ENCODE assay signal across 25 mouse cellular contexts in the genomic region with DNA sequence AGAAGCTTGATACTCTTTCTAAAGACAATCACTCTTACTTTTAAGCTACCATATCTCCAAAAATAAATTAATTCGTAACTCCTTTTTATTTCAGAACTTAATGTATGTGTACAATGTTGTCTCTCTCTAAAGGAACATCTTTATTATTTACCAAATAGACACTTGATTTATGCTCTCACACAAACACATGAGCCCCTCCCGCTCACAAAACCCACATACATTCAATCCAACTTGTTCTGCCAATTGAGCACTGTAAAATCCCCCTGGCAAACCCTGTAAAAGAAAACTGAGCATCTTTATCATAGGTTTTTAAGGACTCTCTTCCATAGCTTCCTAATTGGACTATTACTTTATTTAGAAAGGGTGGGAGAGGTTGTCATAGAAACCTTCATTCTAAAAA.
DNase-seq lines count a peak whose midpoint lies in the region; ATAC-seq lines count a peak whose summit lies in the region.
"Had no signal": no experiment of that assay in that cellular context is flagged by ENCODE, and none has a peak within 500 bp of the region (broad histone marks: within the 10 kb centered on the region; RNA-seq: fewer than 3 reads in every experiment).

No protein-coding gene starts in this region.

- no peak for DNase-seq in hindbrain, embryonic 10.5 days (ENCODE audit: low spot score)
- DNase-seq in neural tube, embryonic 10.5 days (ENCODE audit: extremely low spot score, low spot score): no peak
- DNase-seq in cerebellum, adult 8-10 months: no peak
- DNase-seq in layer of hippocampus, adult 18-20 months (ENCODE audit: low spot score in 2 of 2): no peak
- DNase-seq: adrenal gland, postnatal 14 days; cerebellum, adult 11-12 months; gastrocnemius, postnatal 10 days; heart, postnatal 10 days; kidney, adult 2 months; kidney, postnatal 36 days; left cerebral cortex, postnatal 4 days; lung, adult 18-20 months; lung, postnatal 4 days; right cerebral cortex, postnatal 14 days; thymus, postnatal 14 days had no signal

- H3K27ac ChIP-seq in hindbrain, embryonic 12.5 days: no peak overlapping the region
- H3K27ac ChIP-seq in hindbrain, embryonic 10.5 days: no peak overlapping the region
- no peak overlapping the region for H3K27ac ChIP-seq in neural tube, embryonic 12.5 days
- H3K27ac ChIP-seq in forebrain, embryonic 15.5 days (replicated peaks): no peak overlapping the region
- H3K27ac ChIP-seq: embryonic facial prominence, embryonic 13.5 days; heart, embryonic 13.5 days; intestine, embryonic 15.5 days; liver, embryonic 12.5 days had no signal

- H3K4me2 ChIP-seq in hindbrain, embryonic 12.5 days (replicated peaks): no peak overlapping the region
- no peak overlapping the region for H3K4me2 ChIP-seq in neural tube, embryonic 12.5 days (replicated peaks)
- H3K4me2 ChIP-seq in forebrain, embryonic 15.5 days (replicated peaks): no peak overlapping the region
- H3K4me2 ChIP-seq: embryonic facial prominence, embryonic 13.5 days; heart, embryonic 13.5 days; intestine, embryonic 15.5 days; liver, embryonic 12.5 days had no signal

- no peaks in the 10 kb centered on the region for H3K36me3 ChIP-seq in hindbrain, embryonic 12.5 days
- H3K36me3 ChIP-seq in hindbrain, embryonic 10.5 days: no peaks in the 10 kb centered on the region
- H3K36me3 ChIP-seq in neural tube, embryonic 12.5 days: no peaks in the 10 kb centered on the region
- no peaks in the 10 kb centered on the region for H3K36me3 ChIP-seq in forebrain, embryonic 15.5 days
- H3K36me3 ChIP-seq: embryonic facial prominence, embryonic 13.5 days; heart, embryonic 13.5 days; intestine, embryonic 15.5 days; liver, embryonic 12.5 days had no signal

- no peaks in the 10 kb centered on the region for H3K4me1 ChIP-seq in hindbrain, embryonic 12.5 days
- no peaks in the 10 kb centered on the region for H3K4me1 ChIP-seq in hindbrain, embryonic 10.5 days (replicated peaks)
- no peaks in the 10 kb centered on the region for H3K4me1 ChIP-seq in neural tube, embryonic 12.5 days
- 0 out of 2 replicates have a peak, but pooled peaks cover 2% of the 10 kb centered on the region for H3K4me1 ChIP-seq in forebrain, embryonic 15.5 days
- H3K4me1 ChIP-seq: embryonic facial prominence, embryonic 13.5 days; heart, embryonic 13.5 days; intestine, embryonic 15.5 days; liver, embryonic 12.5 days; megakaryocyte, embryonic 14.5 days had no signal

- H3K9me3 ChIP-seq in hindbrain, embryonic 12.5 days (replicated peaks): no peaks in the 10 kb centered on the region
- H3K9me3 ChIP-seq in hindbrain, embryonic 10.5 days: no peaks in the 10 kb centered on the region
- H3K9me3 ChIP-seq in neural tube, embryonic 12.5 days: no peaks in the 10 kb centered on the region
- no peaks in the 10 kb centered on the region for H3K9me3 ChIP-seq in forebrain, embryonic 15.5 days
- H3K9me3 ChIP-seq: embryonic facial prominence, embryonic 13.5 days; heart, embryonic 13.5 days; intestine, embryonic 15.5 days; liver, embryonic 12.5 days; megakaryocyte, embryonic 14.5 days had no signal

- H3K27me3 ChIP-seq in hindbrain, embryonic 12.5 days: no peaks in the 10 kb centered on the region
- H3K27me3 ChIP-seq in hindbrain, embryonic 10.5 days (ENCODE audit: insufficient read depth, poor library complexity, severe bottlenecking): no peaks in the 10 kb centered on the region
- H3K27me3 ChIP-seq in neural tube, embryonic 12.5 days (replicated peaks): no peaks in the 10 kb centered on the region
- H3K27me3 ChIP-seq in forebrain, embryonic 15.5 days: no peaks in the 10 kb centered on the region
- H3K27me3 ChIP-seq: embryonic facial prominence, embryonic 13.5 days; heart, embryonic 13.5 days; intestine, embryonic 15.5 days; liver, embryonic 12.5 days; megakaryocyte, embryonic 14.5 days had no signal

- H3K4me3 ChIP-seq in hindbrain, embryonic 12.5 days: no peak overlapping the region
- H3K4me3 ChIP-seq in hindbrain, embryonic 10.5 days: no peak overlapping the region
- H3K4me3 ChIP-seq in neural tube, embryonic 12.5 days: no peak overlapping the region
- H3K4me3 ChIP-seq in forebrain, embryonic 15.5 days: no peak overlapping the region
- H3K4me3 ChIP-seq: embryonic facial prominence, embryonic 13.5 days; heart, embryonic 13.5 days; intestine, embryonic 15.5 days; liver, embryonic 12.5 days; megakaryocyte, embryonic 14.5 days had no signal

- WGBS in hindbrain, embryonic 12.5 days: 80% methylated on average over 2 of the region's 2 CpGs
- 89% methylated on average over 2 of the region's 2 CpGs for WGBS in hindbrain, embryonic 10.5 days
- WGBS in neural tube, embryonic 12.5 days: 88% methylated on average over 2 of the region's 2 CpGs
- WGBS in forebrain, embryonic 15.5 days: 52% methylated on average over 2 of the region's 2 CpGs

- H3K9ac ChIP-seq in hindbrain, embryonic 12.5 days: no peak overlapping the region
- H3K9ac ChIP-seq in neural tube, embryonic 12.5 days: no peak overlapping the region
- H3K9ac ChIP-seq in forebrain, embryonic 15.5 days (replicated peaks): no peak overlapping the region
- H3K9ac ChIP-seq: embryonic facial prominence, embryonic 13.5 days; heart, embryonic 13.5 days; intestine, embryonic 15.5 days; liver, embryonic 12.5 days had no signal

- ATAC-seq in hindbrain, embryonic 12.5 days (ENCODE audit: low FRiP score): peak; percentile 48; the same call in 1 of the 2 replicates
- ATAC-seq in neural tube, embryonic 12.5 days (ENCODE audit: low FRiP score, low read depth): peak; percentile 65; the same call in 1 of the 2 replicates
- ATAC-seq in forebrain, embryonic 15.5 days (replicated peaks): peak; percentile 35; the same call in 1 of the 2 replicates
- ATAC-seq: CD4-positive, CD25-positive, alpha-beta regulatory T cell, adult 4 months; intestine, embryonic 15.5 days; liver, embryonic 12.5 days; lung, postnatal 0 days had no signal
